Mouse (Mus musculus) ES-E14 (cell line): ENCODE measurements around the gene Gstm6. TPM values are rescaled to one million over a fixed set of nuclear protein-coding genes. Genes with fewer than 3 reads are reported as not detected.
A peak's percentile ranks its signal among the peaks of the same experiment; 100 is the strongest.
"Not testable (repeated sequence)": the region's sequence is repeated elsewhere in the genome, so short reads cannot be mapped to it uniquely, and the experiment has no call there.

Experiments used
- DNase-seq: peaks from one replicate; pipeline ENCODE4 v3.0.0-alpha.2; 2013; ENCODE audit warnings: low read depth, low spot score
- H3K27ac ChIP-seq: 2 replicates; pipeline ENCODE4 v1.5.1; 2012; ENCODE audit warnings: low read depth, mild to moderate bottlenecking, low read length, moderate library complexity, mixed read lengths; ENCODE audit not compliant: poor library complexity, insufficient read depth, severe bottlenecking
- H3K36me3 ChIP-seq: 2 replicates; pipeline ENCODE4 v1.6.1; 2012; ENCODE audit warnings: mild to moderate bottlenecking, low read length, moderate library complexity, mixed read lengths; ENCODE audit not compliant: control insufficient read depth, poor library complexity, insufficient read depth, severe bottlenecking
- H3K4me1 ChIP-seq, 2 experiments: fragments of 150-350 bp in 1 of 2; sonication (generic) in 1 of 2; 2 replicates each; pipeline ENCODE4 v1.6.1; 2012; ENCODE audit warnings: low read length in 2 of 2, mild to moderate bottlenecking in 1 of 2, mixed read lengths in 1 of 2; ENCODE audit not compliant: control insufficient read depth in 2 of 2, insufficient read depth in 2 of 2, poor library complexity in 1 of 2
- H3K4me3 ChIP-seq, 2 experiments: fragments of 150-350 bp in 1 of 2; sonication (generic) in 1 of 2; 2 replicates each; pipeline ENCODE4 v1.5.1; 2012; ENCODE audit warnings: low read length in 2 of 2, low read depth in 1 of 2, mild to moderate bottlenecking in 1 of 2, mixed read lengths in 1 of 2; ENCODE audit not compliant: insufficient read depth in 1 of 2, poor library complexity in 1 of 2, severe bottlenecking in 1 of 2
- H3K9ac ChIP-seq: 2 replicates; pipeline ENCODE4 v1.6.1; 2012; ENCODE audit warnings: low read depth, mild to moderate bottlenecking, low read length, mixed read lengths; ENCODE audit not compliant: poor library complexity, insufficient read depth, severe bottlenecking
- H3K9me3 ChIP-seq: fragments of 150-350 bp; sonication (generic); 2 replicates; pipeline ENCODE4 v1.6.1; 2012; ENCODE audit warnings: low read depth, mild to moderate bottlenecking, low read length; ENCODE audit not compliant: control insufficient read depth, insufficient read depth
- CHD2 ChIP-seq: IDR thresholded peaks from 2 replicates; pipeline ENCODE4 v1.6.1; 2014; ENCODE audit warnings: mild to moderate bottlenecking, low read depth, low read length, inconsistent platforms
- HCFC1 ChIP-seq: IDR thresholded peaks from 2 replicates; pipeline ENCODE4 v1.6.1; 2012; ENCODE audit warnings: low read length, inconsistent platforms, borderline replicate concordance; ENCODE audit not compliant: insufficient read depth
- MAFK ChIP-seq: IDR thresholded peaks from 2 replicates; pipeline ENCODE4 v1.6.1; 2014; ENCODE audit warnings: mild to moderate bottlenecking, low read depth, low read length, inconsistent platforms; ENCODE audit not compliant: insufficient read depth
- ZC3H11A ChIP-seq: IDR thresholded peaks from 2 replicates; pipeline ENCODE4 v1.6.1; 2012; ENCODE audit warnings: low read depth, mild to moderate bottlenecking, inconsistent platforms, low read length, borderline replicate concordance
- ZNF384 ChIP-seq: IDR thresholded peaks from 2 replicates; pipeline ENCODE4 v1.6.1; 2012; ENCODE audit warnings: low read depth, low read length, inconsistent platforms
- in situ Hi-C, 2 experiments: fragments of 600-800 bp; cut with MboI; formaldehyde crosslinking; loops; one replicate each; pipeline ENCODE4 v1.15.1; 2025; ENCODE audit warnings: low sequenced_read_pairs in 2 of 2, inconsistent platforms in 1 of 2; ENCODE audit not compliant: unreplicated experiment in 2 of 2
- total RNA-seq: library from RNA; depleted of rRNA; stranded (reverse); fragments of 300-350 nt; gene quantifications from 2 replicates; pipeline ENCODE4 v1.2.3, GENCODE M21; 2012; rRNA removed

Gene Gstm6
- 0.98 and 1.3 TPM in 2 replicates for total RNA-seq

- no peaks in the 10 kb centered on the region for H3K36me3 ChIP-seq
- H3K9me3 ChIP-seq: no peaks in the 10 kb centered on the region
- TF ChIP-seq HCFC1 (no peak), ZNF384 (no peak), CHD2 (no peak), MAFK (no peak), ZC3H11A (no peak)
- H3K27ac ChIP-seq: no peak within 1 kb of the TSS
- in situ Hi-C loops: no loop called here
- H3K9ac ChIP-seq: 0 out of 2 replicates have a peak within 1 kb of the TSS, but pooled peaks have one; percentile 28
- H3K4me3 ChIP-seq: peak within 1 kb of the TSS; percentile 41 to 44
- 0 out of 4 replicates have a peak, but pooled peaks cover 0 to 2% of the 10 kb centered on the region in 2 experiments for H3K4me1 ChIP-seq
- DNase-seq: peak; percentile 76
Measured at GRCm38 (mm10) chr3:107943239-107943990, at the start of gene Gstm6. Gene Gstm6 (minus strand): TSS chr3:107943749.

- no peak for DNase-seq
- peaks cover 0 to 9% of the 10 kb centered on the region in 2 experiments; a peak in 1 of 4 replicates for H3K4me1 ChIP-seq
- H3K9me3 ChIP-seq: no peaks in the 10 kb centered on the region
- TF ChIP-seq MAFK: no peak
- no peak for TF ChIP-seq ZNF384
- no peak for TF ChIP-seq ZC3H11A
- no peak for TF ChIP-seq CHD2
- no peak for TF ChIP-seq HCFC1
- H3K9ac ChIP-seq: peak within 1 kb of the TSS; percentile 47; the same call in 1 of the 2 replicates
- H3K27ac ChIP-seq: 0 out of 2 replicates have a peak within 1 kb of the TSS, but pooled peaks have one; percentile 15
- in situ Hi-C loops: no loop called here
- peak within 1 kb of the TSS in 1 of 2 experiments; percentile 45; a peak in 2 of 4 replicates for H3K4me3 ChIP-seq
- peaks cover 2% of the 10 kb centered on the region; the same call in 1 of the 2 replicates for H3K36me3 ChIP-seq
Measured at GRCm38 (mm10) chr3:107986041-107986562, 42.6 kb upstream of the Gstm6 start, which contains the start of gene Gstm2. Gene Gstm2 (minus strand): TSS chr3:107986453.

DNA sequence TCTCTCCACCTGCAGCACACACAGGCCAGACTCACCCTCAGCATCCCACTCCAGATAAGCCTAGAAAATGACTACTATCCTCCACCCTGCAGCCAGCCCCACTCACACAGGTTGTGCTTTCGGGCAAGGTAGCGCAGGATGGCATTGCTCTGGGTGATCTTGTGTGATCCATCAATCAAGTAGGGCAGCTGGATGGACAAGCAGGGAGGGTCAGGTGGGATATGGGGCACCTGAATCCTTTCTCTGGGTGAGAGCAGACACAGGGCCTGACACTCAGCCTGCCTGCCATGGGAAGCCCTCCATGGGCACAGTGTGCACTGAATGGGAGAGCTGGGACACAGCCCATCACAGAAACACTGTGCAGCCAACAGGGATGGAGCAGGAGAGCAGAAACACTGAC is 41.6 kb upstream of the Gstm6 start:
- H3K4me3 ChIP-seq, H3K9me3 ChIP-seq, DNase-seq, H3K27ac ChIP-seq, in situ Hi-C loops, H3K9ac ChIP-seq, H3K4me1 ChIP-seq, H3K36me3 ChIP-seq: not testable (repeated sequence)

GRCm38 (mm10) chr3:107984471-107984870 is 40.9 kb upstream of the Gstm6 start:
- H3K9ac ChIP-seq: no peak overlapping the region
- in situ Hi-C loops: no loop called here
- peaks cover 0 to 9% of the 10 kb centered on the region in 2 experiments; a peak in 1 of 4 replicates for H3K4me1 ChIP-seq
- no peaks in the 10 kb centered on the region for H3K9me3 ChIP-seq
- TF ChIP-seq MAFK (no peak), HCFC1 (no peak), ZC3H11A (no peak), ZNF384 (no peak), CHD2 (no peak)
- peaks cover 2% of the 10 kb centered on the region; the same call in 1 of the 2 replicates for H3K36me3 ChIP-seq
- H3K4me3 ChIP-seq: no peak overlapping the region
- H3K27ac ChIP-seq: no peak overlapping the region
- DNase-seq: no peak
